Mouse (Mus musculus) intestine, embryonic 16.5 days (tissue): ENCODE measurements around the gene Pole. TPM values are rescaled to one million over a fixed set of nuclear protein-coding genes. Genes with fewer than 3 reads are reported as not detected.

ENCODE experiments used
- ATAC-seq: fragments of 200-750 bp; cut with Nextera tagmentation; 2 replicates; pipeline ENCODE4 v1.8.0; 2017; ENCODE audit warnings: moderate TSS enrichment, moderate library complexity
- H3K27ac ChIP-seq: fragments of 300-500 bp; sonication (generic); 2 replicates; pipeline ENCODE4 v1.5.1; 2014; ENCODE audit warnings: mild to moderate bottlenecking, low read length
- H3K27me3 ChIP-seq: fragments of 300-500 bp; sonication (generic); replicated peaks from 2 replicates; pipeline ENCODE4 v1.6.1; 2014; ENCODE audit warnings: low read length, control low read depth, mixed read lengths; ENCODE audit not compliant: control insufficient read depth, insufficient read depth
- H3K36me3 ChIP-seq: fragments of 300-500 bp; sonication (generic); 2 replicates; pipeline ENCODE4 v1.6.1; 2014; ENCODE audit warnings: low read length, control low read depth; ENCODE audit not compliant: control insufficient read depth, insufficient read depth
- H3K4me1 ChIP-seq: fragments of 300-500 bp; sonication (generic); 2 replicates; pipeline ENCODE4 v1.6.1; 2014; ENCODE audit warnings: low read length, control low read depth, mixed read lengths; ENCODE audit not compliant: control insufficient read depth, insufficient read depth
- H3K4me2 ChIP-seq: fragments of 300-500 bp; sonication (generic); 2 replicates; pipeline ENCODE4 v1.6.1; 2014; ENCODE audit warnings: low read depth, low read length, control low read depth
- H3K4me3 ChIP-seq: fragments of 300-500 bp; sonication (generic); 2 replicates; pipeline ENCODE4 v1.5.1; 2014; ENCODE audit warnings: mild to moderate bottlenecking, low read length
- H3K9ac ChIP-seq: fragments of 300-500 bp; sonication (generic); 2 replicates; pipeline ENCODE4 v1.6.1; 2014; ENCODE audit warnings: low read depth, low read length
- H3K9me3 ChIP-seq: fragments of 300-500 bp; sonication (generic); 2 replicates; pipeline ENCODE4 v1.6.1; 2016; ENCODE audit warnings: low read length, control low read depth; ENCODE audit not compliant: control insufficient read depth
- WGBS: fragments of 180-500 bp; shearing (Covaris S2); extraction: QIAGEN DNeasy Blood & Tissue Kit; methylation state at CpG from one replicate; pipeline ENCODE4 v1.1.7; 2014; 5-methylcytosine and 5-hydroxymethylcytosine counted together
- polyA plus RNA-seq: library from polyadenylated mRNA; unstranded; fragments of >200 nt; fragmentation: Nextera tagmentation; extraction: Ambion mirVana; gene quantifications from 2 replicates; pipeline ENCODE4 v1.2.1, GENCODE M21; 2015

Gene Pole
- polyA plus RNA-seq, 1 experiment from 2014 or later: 15.7 TPM

GRCm38 (mm10) chr5:110385263-110385662 is 99.2 kb downstream of the Pole start:
- no peak overlapping the region for H3K9ac ChIP-seq
- ATAC-seq: no peak
- 0 out of 2 replicates have a peak, but pooled peaks cover 2% of the 10 kb centered on the region for H3K27me3 ChIP-seq
- no peak overlapping the region for H3K4me3 ChIP-seq
- H3K4me1 ChIP-seq: peaks cover 7% of the 10 kb centered on the region
- no peak overlapping the region for H3K4me2 ChIP-seq
- H3K27ac ChIP-seq: no peak overlapping the region
- WGBS: 48% methylated on average over 4 of the region's 4 CpGs
- no peaks in the 10 kb centered on the region for H3K9me3 ChIP-seq
- no peaks in the 10 kb centered on the region for H3K36me3 ChIP-seq

- Histone ChIP-seq H3K4me3 (peak overlapping the region; percentile 71), H3K4me1 (peaks cover 7% of the 10 kb centered on the region), H3K4me2 (peak overlapping the region; percentile 91), H3K9me3 (no peaks in the 10 kb centered on the region), H3K9ac (peak overlapping the region; percentile 70), H3K27ac (no peak overlapping the region), H3K27me3 (0 out of 2 replicates have a peak, but pooled peaks cover 2% of the 10 kb centered on the region), H3K36me3 (no peaks in the 10 kb centered on the region)
- under 1% methylated on average over 90 of the region's 90 CpGs for WGBS
- ATAC-seq: peak; percentile 92
Measured at GRCm38 (mm10) chr5:110386371-110387330, 100.5 kb downstream of the Pole start.

Other genes starting within 250 kb of the Pole start
- 3.2 and 3.7 TPM in 2 replicates for gene Gm17655, start 213.8 kb upstream of the Pole start, polyA plus RNA-seq
- 1.5 and 2.1 TPM in 2 replicates for gene Gm35315, start 191.9 kb upstream of the Pole start, polyA plus RNA-seq
- 0.80 and 0.84 TPM in 2 replicates for gene Plcxd1, start 186.3 kb upstream of the Pole start, polyA plus RNA-seq
- 28.3 and 29.6 TPM in 2 replicates for gene Gtpbp6, start 178.1 kb upstream of the Pole start, polyA plus RNA-seq
- 2.3 and 2.7 TPM in 2 replicates for gene Zfp605, start 176.2 kb upstream of the Pole start, polyA plus RNA-seq
- gene Chfr, start 150.5 kb upstream of the Pole start, polyA plus RNA-seq: 35.1 and 35.6 TPM in 2 replicates
- 13.7 and 14.5 TPM in 2 replicates for gene Golga3, start 109.6 kb upstream of the Pole start, polyA plus RNA-seq
- 12.9 and 16.9 TPM in 2 replicates for gene Ankle2, start 55.3 kb upstream of the Pole start, polyA plus RNA-seq
- 51.4 and 54.7 TPM in 2 replicates for gene Pgam5, start 16.4 kb upstream of the Pole start, polyA plus RNA-seq
- 7.7 and 8.0 TPM in 2 replicates for gene Pxmp2, start 120 bp upstream of the Pole start, polyA plus RNA-seq
- 1.2 and 1.4 TPM in 2 replicates for gene P2rx2, start 56.9 kb downstream of the Pole start, polyA plus RNA-seq
- gene Lrcol1, start 58.4 kb downstream of the Pole start, polyA plus RNA-seq: not detected in 2 replicates
- gene Fbrsl1, start 162.2 kb downstream of the Pole start, polyA plus RNA-seq: 4.3 TPM in 2 replicates